Mouse (Mus musculus): ENCODE data around the gene Med7. TPM values are rescaled to one million over a fixed set of nuclear protein-coding genes. Genes with fewer than 3 reads are reported as not detected.
A peak's percentile ranks its signal among the peaks of the same experiment; 100 is the strongest.
"Not testable (repeated sequence)": the region's sequence is repeated elsewhere in the genome, so short reads cannot be mapped to it uniquely, and the experiment has no call there.

The Med7 gene
- polyA plus RNA-seq, 1 experiment from 2014 or later = 59.8 TPM

- no peaks in the 10 kb centered on the region for H3K27me3 ChIP-seq (replicated peaks; ENCODE audit: control insufficient read depth, insufficient read depth, low read length)
- H3K4me2 ChIP-seq (ENCODE audit: low read length) = no peak overlapping the region
- H3K9ac ChIP-seq (ENCODE audit: low read depth, low read length) = no peak overlapping the region
- no peaks in the 10 kb centered on the region for H3K36me3 ChIP-seq (ENCODE audit: control insufficient read depth, insufficient read depth, low read length)
- no peaks in the 10 kb centered on the region for H3K9me3 ChIP-seq (ENCODE audit: control insufficient read depth, low read length)
- no peak overlapping the region for H3K4me3 ChIP-seq (ENCODE audit: low read length)
- WGBS = 68% methylated on average over 1 of the region's 1 CpGs
- no peak overlapping the region for H3K27ac ChIP-seq (ENCODE audit: low read depth, low read length)
- no peak for ATAC-seq
- H3K4me1 ChIP-seq (ENCODE audit: control insufficient read depth, insufficient read depth, low read depth, low read length) = no peaks in the 10 kb centered on the region
These were observed 18.3 kb upstream of the Med7 start for GRCm38 (mm10) chr11:46418438-46418837.

GRCm38 (mm10) chr11:46418860-46419259, 17.9 kb upstream of the Med7 start:
- Histone ChIP-seq H3K36me3 (ENCODE audit: control insufficient read depth, insufficient read depth, low read length) (no peaks in the 10 kb centered on the region), H3K9ac (ENCODE audit: low read depth, low read length) (no peak overlapping the region), H3K4me3 (ENCODE audit: low read length) (no peak overlapping the region), H3K27me3 (replicated peaks; ENCODE audit: control insufficient read depth, insufficient read depth, low read length) (no peaks in the 10 kb centered on the region), H3K4me2 (ENCODE audit: low read length) (no peak overlapping the region), H3K4me1 (ENCODE audit: control insufficient read depth, insufficient read depth, low read depth, low read length) (no peaks in the 10 kb centered on the region), H3K27ac (ENCODE audit: low read depth, low read length) (no peak overlapping the region), H3K9me3 (ENCODE audit: control insufficient read depth, low read length) (no peaks in the 10 kb centered on the region)
- ATAC-seq = no peak
- WGBS = 89% methylated on average over 5 of the region's 5 CpGs

GRCm38 (mm10) chr11:46421086-46421888, 15.4 kb upstream of the Med7 start:
- Histone ChIP-seq H3K4me1 (ENCODE audit: control insufficient read depth, insufficient read depth, low read depth, low read length) (no peaks in the 10 kb centered on the region), H3K27ac (ENCODE audit: low read depth, low read length) (no peak overlapping the region), H3K27me3 (replicated peaks; ENCODE audit: control insufficient read depth, insufficient read depth, low read length) (no peaks in the 10 kb centered on the region), H3K9me3 (ENCODE audit: control insufficient read depth, low read length) (no peaks in the 10 kb centered on the region), H3K9ac (ENCODE audit: low read depth, low read length) (no peak overlapping the region), H3K4me2 (ENCODE audit: low read length) (no peak overlapping the region), H3K4me3 (ENCODE audit: low read length) (no peak overlapping the region), H3K36me3 (ENCODE audit: control insufficient read depth, insufficient read depth, low read length) (no peaks in the 10 kb centered on the region)
- WGBS = 86% methylated on average over 8 of the region's 8 CpGs
- ATAC-seq = no peak

GRCm38 (mm10) chr11:46428131-46428530, 8.6 kb upstream of the Med7 start:
- H3K4me3 ChIP-seq (ENCODE audit: low read length); H3K4me2 ChIP-seq (ENCODE audit: low read length); H3K27ac ChIP-seq (ENCODE audit: low read depth, low read length); H3K9ac ChIP-seq (ENCODE audit: low read depth, low read length); H3K9me3 ChIP-seq (ENCODE audit: control insufficient read depth, low read length); H3K4me1 ChIP-seq (ENCODE audit: control insufficient read depth, insufficient read depth, low read depth, low read length); H3K27me3 ChIP-seq (replicated peaks; ENCODE audit: control insufficient read depth, insufficient read depth, low read length); ATAC-seq; H3K36me3 ChIP-seq (ENCODE audit: control insufficient read depth, insufficient read depth, low read length): not testable (repeated sequence)
- 39% methylated on average over 4 of the region's 4 CpGs for WGBS

GRCm38 (mm10) chr11:46430123-46430522, 6.6 kb upstream of the Med7 start:
- H3K27ac ChIP-seq (ENCODE audit: low read depth, low read length) = no peak overlapping the region
- H3K4me2 ChIP-seq (ENCODE audit: low read length) = no peak overlapping the region
- 90% methylated on average over 2 of the region's 2 CpGs for WGBS
- no peaks in the 10 kb centered on the region for H3K36me3 ChIP-seq (ENCODE audit: control insufficient read depth, insufficient read depth, low read length)
- no peaks in the 10 kb centered on the region for H3K27me3 ChIP-seq (replicated peaks; ENCODE audit: control insufficient read depth, insufficient read depth, low read length)
- no peaks in the 10 kb centered on the region for H3K4me1 ChIP-seq (ENCODE audit: control insufficient read depth, insufficient read depth, low read depth, low read length)
- no peaks in the 10 kb centered on the region for H3K9me3 ChIP-seq (ENCODE audit: control insufficient read depth, low read length)
- ATAC-seq = no peak
- no peak overlapping the region for H3K9ac ChIP-seq (ENCODE audit: low read depth, low read length)
- no peak overlapping the region for H3K4me3 ChIP-seq (ENCODE audit: low read length)

GRCm38 (mm10) chr11:46431129-46431528, 5.6 kb upstream of the Med7 start:
- no peaks in the 10 kb centered on the region for H3K36me3 ChIP-seq (ENCODE audit: control insufficient read depth, insufficient read depth, low read length)
- no peaks in the 10 kb centered on the region for H3K4me1 ChIP-seq (ENCODE audit: control insufficient read depth, insufficient read depth, low read depth, low read length)
- 29% methylated on average over 3 of the region's 3 CpGs for WGBS
- H3K27ac ChIP-seq (ENCODE audit: low read depth, low read length) = no peak overlapping the region
- H3K9me3 ChIP-seq (ENCODE audit: control insufficient read depth, low read length) = no peaks in the 10 kb centered on the region
- H3K4me2 ChIP-seq (ENCODE audit: low read length) = no peak overlapping the region
- H3K4me3 ChIP-seq (ENCODE audit: low read length) = no peak overlapping the region
- H3K27me3 ChIP-seq (replicated peaks; ENCODE audit: control insufficient read depth, insufficient read depth, low read length) = no peaks in the 10 kb centered on the region
- peak; percentile 96 for ATAC-seq
- H3K9ac ChIP-seq (ENCODE audit: low read depth, low read length) = no peak overlapping the region

- Histone ChIP-seq H3K4me1 (ENCODE audit: control insufficient read depth, insufficient read depth, low read depth, low read length) (peaks cover 9% of the 10 kb centered on the region), H3K4me3 (ENCODE audit: low read length) (no peak overlapping the region), H3K9me3 (ENCODE audit: control insufficient read depth, low read length) (no peaks in the 10 kb centered on the region), H3K4me2 (ENCODE audit: low read length) (no peak overlapping the region), H3K9ac (ENCODE audit: low read depth, low read length) (no peak overlapping the region), H3K36me3 (ENCODE audit: control insufficient read depth, insufficient read depth, low read length) (peaks cover under 1% of the 10 kb centered on the region), H3K27ac (ENCODE audit: low read depth, low read length) (no peak overlapping the region), H3K27me3 (replicated peaks; ENCODE audit: control insufficient read depth, insufficient read depth, low read length) (no peaks in the 10 kb centered on the region)
- ATAC-seq = no peak
These were observed 1.4 kb upstream of the Med7 start for GRCm38 (mm10) chr11:46435363-46435762.

- no peak; the same call in 1 of the 2 replicates for ATAC-seq
- WGBS = 1% methylated on average over 23 of the region's 23 CpGs
- H3K27ac ChIP-seq (ENCODE audit: low read depth, low read length) = no peak overlapping the region
These were observed 805 bp downstream of the Med7 start for GRCm38 (mm10) chr11:46437459-46438000.

GRCm38 (mm10) chr11:46439005-46439543, 2.3 kb downstream of the Med7 start:
- no peak for ATAC-seq
- H3K27me3 ChIP-seq (replicated peaks; ENCODE audit: control insufficient read depth, insufficient read depth, low read length) = no peaks in the 10 kb centered on the region
- H3K4me1 ChIP-seq (ENCODE audit: control insufficient read depth, insufficient read depth, low read depth, low read length) = peaks cover 9% of the 10 kb centered on the region
- no peak overlapping the region for H3K27ac ChIP-seq (ENCODE audit: low read depth, low read length)
- H3K9me3 ChIP-seq (ENCODE audit: control insufficient read depth, low read length) = no peaks in the 10 kb centered on the region
- H3K9ac ChIP-seq (ENCODE audit: low read depth, low read length) = no peak overlapping the region
- no peak overlapping the region for H3K4me2 ChIP-seq (ENCODE audit: low read length)
- H3K4me3 ChIP-seq (ENCODE audit: low read length) = no peak overlapping the region
- H3K36me3 ChIP-seq (ENCODE audit: control insufficient read depth, insufficient read depth, low read length) = peaks cover 11% of the 10 kb centered on the region
- WGBS = 94% methylated on average over 5 of the region's 5 CpGs

More at GRCm38 (mm10) chr11:46437459-46438000, 805 bp downstream of the Med7 start:
- no peaks in the 10 kb centered on the region for H3K27me3 ChIP-seq (replicated peaks; ENCODE audit: control insufficient read depth, insufficient read depth, low read length)
- H3K4me2 ChIP-seq (ENCODE audit: low read length) = peak overlapping the region; percentile 73
- peak overlapping the region; percentile 92 for H3K9ac ChIP-seq (ENCODE audit: low read depth, low read length)
- peaks cover 11% of the 10 kb centered on the region for H3K36me3 ChIP-seq (ENCODE audit: control insufficient read depth, insufficient read depth, low read length)
- H3K4me3 ChIP-seq (ENCODE audit: low read length) = peak overlapping the region; percentile 100
- H3K4me1 ChIP-seq (ENCODE audit: control insufficient read depth, insufficient read depth, low read depth, low read length) = peaks cover 9% of the 10 kb centered on the region
- no peaks in the 10 kb centered on the region for H3K9me3 ChIP-seq (ENCODE audit: control insufficient read depth, low read length)

Measured in hindbrain, embryonic 16.5 days (tissue).